Mouse (Mus musculus): ENCODE results near the gene Mpdu1. TPM values are rescaled to one million over a fixed set of nuclear protein-coding genes. Genes with fewer than 3 reads are reported as not detected.
"Not testable (repeated sequence)": the region's sequence is repeated elsewhere in the genome, so short reads cannot be mapped to it uniquely, and the experiment has no call there.

Mpdu1 gene
- polyA plus RNA-seq, 2 experiments from 2014 or later, result 41.3 to 59.7 TPM

GRCm38 (mm10) chr11:69617805-69618204 lies 44.6 kb downstream of the Mpdu1 start, which contains the start of gene Shbg:
TSS of gene Shbg (minus strand) at chr11:69617905.
- ATAC-seq, result no peak

- ATAC-seq, result no peak
Measured at GRCm38 (mm10) chr11:69616781-69617180, 45.7 kb downstream of the Mpdu1 start.

GRCm38 (mm10) chr11:69614257-69614588 lies 48.2 kb downstream of the Mpdu1 start:
- ATAC-seq, result not testable (repeated sequence)

GRCm38 (mm10) chr11:69613553-69614256 lies 48.7 kb downstream of the Mpdu1 start:
- no peak for ATAC-seq

- no peak for ATAC-seq
Measured at GRCm38 (mm10) chr11:69610899-69611298, 51.5 kb downstream of the Mpdu1 start.

- no peak for ATAC-seq
Measured at GRCm38 (mm10) chr11:69609416-69609815, 53.0 kb downstream of the Mpdu1 start.

- ATAC-seq, result no peak
Measured at GRCm38 (mm10) chr11:69608525-69608924, 53.9 kb downstream of the Mpdu1 start.

GRCm38 (mm10) chr11:69606832-69607231 lies 55.6 kb downstream of the Mpdu1 start:
- no peak for ATAC-seq

Other genes starting within 250 kb of the Mpdu1 start
- 10 to 100 TPM; 23.6 to 28.3 TPM for gene Kdm6b, start 249.0 kb downstream of the Mpdu1 start, polyA plus RNA-seq (2017; shearing (Covaris generic))
- gene Dnah2, start 113.5 kb downstream of the Mpdu1 start, polyA plus RNA-seq (2017; shearing (Covaris generic)), result under 1 TPM in 1 of 2 experiments, not detected in 1; 0.19 TPM
- under 1 TPM in 1 of 2 experiments, not detected in 1; 0.17 TPM for gene Efnb3, start 102.4 kb downstream of the Mpdu1 start, polyA plus RNA-seq (2017; shearing (Covaris generic))
- gene Wrap53, start 82.4 kb downstream of the Mpdu1 start, polyA plus RNA-seq (2017; shearing (Covaris generic)), result 10 to 100 TPM; 25.6 to 27.6 TPM
- 100 to 1,000 TPM; 231 to 302 TPM for gene Trp53, start 82.3 kb downstream of the Mpdu1 start, polyA plus RNA-seq (2017; shearing (Covaris generic))
- under 1 TPM in 1 of 2 experiments, not detected in 1; 0.46 TPM for gene Atp1b2, start 56.7 kb downstream of the Mpdu1 start, polyA plus RNA-seq (2017; shearing (Covaris generic))
- not detected for gene Shbg, start 44.7 kb downstream of the Mpdu1 start, polyA plus RNA-seq (2017; shearing (Covaris generic))
- gene Sat2, start 40.6 kb downstream of the Mpdu1 start, polyA plus RNA-seq (2017; shearing (Covaris generic)), result not detected
- 1 to 10 TPM; 6.5 to 7.1 TPM for gene Fxr2, start 29.7 kb downstream of the Mpdu1 start, polyA plus RNA-seq (2017; shearing (Covaris generic))
- gene Sox15, start 7.3 kb downstream of the Mpdu1 start, polyA plus RNA-seq (2017; shearing (Covaris generic)), result not detected
- gene Cd68, start 3.5 kb upstream of the Mpdu1 start, polyA plus RNA-seq (2017; shearing (Covaris generic)), result 1 to 10 TPM; 3.3 to 5.3 TPM
- gene Eif4a1, start 9.8 kb upstream of the Mpdu1 start, polyA plus RNA-seq (2017; shearing (Covaris generic)), result 100 to 1,000 TPM; 202 to 297 TPM
- 10 to 100 TPM; 32.7 to 33.0 TPM for gene Senp3, start 19.4 kb upstream of the Mpdu1 start, polyA plus RNA-seq (2017; shearing (Covaris generic))
- gene Tnfsf13, start 23.1 kb upstream of the Mpdu1 start, polyA plus RNA-seq (2017; shearing (Covaris generic)), result not detected
- gene Tnfsf12, start 33.2 kb upstream of the Mpdu1 start, polyA plus RNA-seq (2017; shearing (Covaris generic)), result not detected
- gene Tnfsfm13, start 33.5 kb upstream of the Mpdu1 start, polyA plus RNA-seq (2017; shearing (Covaris generic)), result not detected
- 10 to 100 TPM; 24.0 to 28.8 TPM for gene Polr2a, start 96.0 kb upstream of the Mpdu1 start, polyA plus RNA-seq (2017; shearing (Covaris generic))
- gene Slc35g3, start 99.3 kb upstream of the Mpdu1 start, polyA plus RNA-seq (2017; shearing (Covaris generic)), result not detected
- gene Zbtb4, start 103.3 kb upstream of the Mpdu1 start, polyA plus RNA-seq (2017; shearing (Covaris generic)), result 1 to 10 TPM; 7.8 to 8.1 TPM
- gene Chrnb1, start 133.3 kb upstream of the Mpdu1 start, polyA plus RNA-seq (2017; shearing (Covaris generic)), result 1 to 10 TPM in 1 of 2 experiments, under 1 TPM in 1; 0.66 to 4.1 TPM
- gene Fgf11, start 139.2 kb upstream of the Mpdu1 start, polyA plus RNA-seq (2017; shearing (Covaris generic)), result not detected
- gene Tmem102, start 143.0 kb upstream of the Mpdu1 start, polyA plus RNA-seq (2017; shearing (Covaris generic)), result not detected
- gene Gm39566, start 152.7 kb upstream of the Mpdu1 start, polyA plus RNA-seq (2017; shearing (Covaris generic)), result under 1 TPM in 1 of 2 experiments, not detected in 1; 0.08 TPM
- gene Spem2, start 155.8 kb upstream of the Mpdu1 start, polyA plus RNA-seq (2017; shearing (Covaris generic)), result not detected
- not detected for gene Spem1, start 159.5 kb upstream of the Mpdu1 start, polyA plus RNA-seq (2017; shearing (Covaris generic))
- under 1 TPM; 0.59 to 0.66 TPM for gene Nlgn2, start 175.1 kb upstream of the Mpdu1 start, polyA plus RNA-seq (2017; shearing (Covaris generic))
- gene Tmem256, start 175.9 kb upstream of the Mpdu1 start, polyA plus RNA-seq (2017; shearing (Covaris generic)), result 100 to 1,000 TPM; 127 to 138 TPM
- gene Plscr3, start 183.7 kb upstream of the Mpdu1 start, polyA plus RNA-seq (2017; shearing (Covaris generic)), result 10 to 100 TPM; 15.4 to 17.5 TPM
- not detected for gene Tnk1, start 196.1 kb upstream of the Mpdu1 start, polyA plus RNA-seq (2017; shearing (Covaris generic))
- not detected for gene Tmem95, start 215.4 kb upstream of the Mpdu1 start, polyA plus RNA-seq (2017; shearing (Covaris generic))
- under 1 TPM in 1 of 2 experiments, not detected in 1; 0.56 TPM for gene Kctd11, start 218.8 kb upstream of the Mpdu1 start, polyA plus RNA-seq (2017; shearing (Covaris generic))
- 100 to 1,000 TPM; 213 to 273 TPM for gene Acap1, start 232.9 kb upstream of the Mpdu1 start, polyA plus RNA-seq (2017; shearing (Covaris generic))
- gene 2810408A11Rik, start 238.3 kb upstream of the Mpdu1 start, polyA plus RNA-seq (2017; shearing (Covaris generic)), result 1 to 10 TPM; 1.1 to 1.2 TPM
- 1 to 10 TPM; 7.9 to 8.0 TPM for gene Neurl4, start 238.4 kb upstream of the Mpdu1 start, polyA plus RNA-seq (2017; shearing (Covaris generic))

Measured in activated CD4-positive, CD25-positive, alpha-beta regulatory T cell, adult 4 months (primary cell).